Mouse (Mus musculus): Measurements from ENCODE around the gene Btg4. TPM values are rescaled to one million over a fixed set of nuclear protein-coding genes. Genes with fewer than 3 reads are reported as not detected.

Gene Btg4
- total and polyA plus RNA-seq, 3 experiments, result not detected

- TF ChIP-seq EP300 (IDR thresholded peaks at IDR 0.05; ENCODE audit: low read depth in 1 of 2, low read length in 2 of 2) (peak; percentile 85 to 86), MEF2A (IDR thresholded peaks at IDR 0.05; ENCODE audit: extremely low read depth, insufficient replicate concordance, low read depth, low read length, poor library complexity, severe bottlenecking) (no peak), HCFC1 (IDR thresholded peaks at IDR 0.05; ENCODE audit: low read depth, low read length) (no peak), CHD2 (IDR thresholded peaks at IDR 0.05; ENCODE audit: low read length) (peak; percentile 65), RAD21 (IDR thresholded peaks at IDR 0.05; ENCODE audit: low read depth, low read length) (no peak), E2F4 (IDR thresholded peaks at IDR 0.05; ENCODE audit: borderline replicate concordance, low read depth, low read length) (no peak), TCF12 (IDR thresholded peaks at IDR 0.05; ENCODE audit: low read depth, low read length) (peak; percentile 49; the same call in 1 of the 2 replicates), SMC3 (IDR thresholded peaks at IDR 0.05; ENCODE audit: low read depth, low read length) (no peak), USF2 (IDR thresholded peaks at IDR 0.05; ENCODE audit: borderline replicate concordance in 1 of 2, insufficient read depth in 1 of 2, low read depth in 1 of 2, low read length in 2 of 2) (no peak)
Observed at GRCm38 (mm10) chr9:51020351-51020750, 40.4 kb upstream of the Btg4 start (continued).

- Histone ChIP-seq H3K79me2 (ENCODE audit: control insufficient read depth, insufficient read depth, low read length, poor library complexity) (no peaks in the 10 kb centered on the region), H3K27ac (ENCODE audit: control insufficient read depth, low read depth, low read length) (no peak overlapping the region), H3K27me3 (ENCODE audit: control insufficient read depth in 1 of 2, insufficient read depth in 2 of 2, low read length in 2 of 2) (no peaks in the 10 kb centered on the region), H3K4me1 (ENCODE audit: control insufficient read depth in 1 of 2, insufficient read depth in 2 of 2, low read length in 2 of 2) (peaks cover 2 to 14% of the 10 kb centered on the region in 2 experiments; a peak in 3 of 4 replicates), H3K9me3 (replicated peaks; ENCODE audit: insufficient read depth, low read length) (no peaks in the 10 kb centered on the region), H3K36me3 (ENCODE audit: control insufficient read depth in 1 of 2, insufficient read depth in 2 of 2, low read length in 2 of 2) (peaks cover 0 to 19% of the 10 kb centered on the region in 2 experiments; a peak in 2 of 4 replicates), H3K4me3 (ENCODE audit: control insufficient read depth in 1 of 2, insufficient read depth in 1 of 2, low read depth in 2 of 2, low read length in 2 of 2) (no peak overlapping the region), H3K9ac (ENCODE audit: control insufficient read depth, low read depth, low read length, poor library complexity, severe bottlenecking) (no peak overlapping the region)
- DNase-seq (ENCODE audit: low read depth, low spot score), result no peak
- TF ChIP-seq MYC (IDR thresholded peaks at IDR 0.05; ENCODE audit: low read depth, low read length), result no peak
- no peak for TF ChIP-seq TCF12 (IDR thresholded peaks at IDR 0.05; ENCODE audit: low read depth, low read length)
- no peak for TF ChIP-seq USF2 (IDR thresholded peaks at IDR 0.05; ENCODE audit: borderline replicate concordance in 1 of 2, insufficient read depth in 1 of 2, low read depth in 1 of 2, low read length in 2 of 2)
Observed at GRCm38 (mm10) chr9:51021123-51021795, 39.4 kb upstream of the Btg4 start.

GRCm38 (mm10) chr9:51026952-51027351 is 33.7 kb upstream of the Btg4 start:
- Histone ChIP-seq H3K4me1 (ENCODE audit: control insufficient read depth in 1 of 2, insufficient read depth in 2 of 2, low read length in 2 of 2) (peaks cover 0 to 2% of the 10 kb centered on the region in 2 experiments; a peak in 1 of 4 replicates), H3K27me3 (ENCODE audit: control insufficient read depth in 1 of 2, insufficient read depth in 2 of 2, low read length in 2 of 2) (no peaks in the 10 kb centered on the region), H3K79me2 (ENCODE audit: control insufficient read depth, insufficient read depth, low read length, poor library complexity) (no peaks in the 10 kb centered on the region), H3K9me3 (replicated peaks; ENCODE audit: insufficient read depth, low read length) (no peaks in the 10 kb centered on the region), H3K36me3 (ENCODE audit: control insufficient read depth in 1 of 2, insufficient read depth in 2 of 2, low read length in 2 of 2) (peaks cover 0 to 3% of the 10 kb centered on the region in 2 experiments; a peak in 2 of 4 replicates), H3K27ac (ENCODE audit: control insufficient read depth, low read depth, low read length) (no peak overlapping the region), H3K4me3 (ENCODE audit: control insufficient read depth in 1 of 2, insufficient read depth in 1 of 2, low read depth in 2 of 2, low read length in 2 of 2) (no peak overlapping the region), H3K9ac (ENCODE audit: control insufficient read depth, low read depth, low read length, poor library complexity, severe bottlenecking) (no peak overlapping the region)
- no peak for DNase-seq (ENCODE audit: low read depth, low spot score)
- TF ChIP-seq TAL1 (IDR thresholded peaks at IDR 0.05; ENCODE audit: low read length), result no peak
- TF ChIP-seq USF1 (IDR thresholded peaks at IDR 0.05; ENCODE audit: low read depth, low read length), result no peak; the same call in 1 of the 2 replicates
- TF ChIP-seq TCF12 (IDR thresholded peaks at IDR 0.05; ENCODE audit: low read depth, low read length), result no peak
- TF ChIP-seq HCFC1 (IDR thresholded peaks at IDR 0.05; ENCODE audit: low read depth, low read length), result no peak
- no peak for TF ChIP-seq MEF2A (IDR thresholded peaks at IDR 0.05; ENCODE audit: extremely low read depth, insufficient replicate concordance, low read depth, low read length, poor library complexity, severe bottlenecking)

Measured in MEL (cell line).